ENCODE assay signal across 12 mouse cellular contexts in the genomic region with DNA sequence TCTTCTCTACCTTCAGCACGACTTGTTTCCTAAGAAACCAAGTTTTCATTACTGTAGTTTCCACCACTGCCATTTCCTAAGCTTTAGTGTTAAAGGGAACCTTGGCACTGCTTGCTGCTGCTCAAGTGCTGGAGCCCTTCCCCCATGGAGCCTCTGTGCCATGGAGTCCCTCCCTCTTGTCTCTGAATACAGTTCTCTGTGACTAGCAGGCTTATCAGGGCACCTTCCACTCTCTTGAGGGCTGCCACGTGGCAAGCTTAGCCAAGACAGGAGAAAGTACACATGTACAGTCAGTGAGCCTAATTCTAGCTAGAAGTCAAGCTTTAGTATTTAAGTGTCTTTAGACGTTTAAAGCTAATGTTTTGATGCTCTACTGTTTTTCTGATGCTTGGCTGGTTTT.
DNase-seq lines count a peak whose midpoint lies in the region; ATAC-seq lines count a peak whose summit lies in the region.
"Had no signal": no experiment of that assay in that cellular context is flagged by ENCODE, and none has a peak within 500 bp of the region (broad histone marks: within the 10 kb centered on the region; RNA-seq: fewer than 3 reads in every experiment).

No protein-coding gene starts in this region.

- H3K9ac ChIP-seq in heart, embryonic 11.5 days (ENCODE audit: low read depth, low read length), result no peak overlapping the region
- H3K9ac ChIP-seq in heart, embryonic 14.5 days (ENCODE audit: low read length), result no peak overlapping the region
- no peak overlapping the region for H3K9ac ChIP-seq in liver, embryonic 16.5 days (ENCODE audit: low read depth, low read length)
- H3K9ac ChIP-seq in stomach, embryonic 15.5 days, result no peak overlapping the region
- H3K9ac ChIP-seq: limb, embryonic 13.5 days had no signal

- no peak for ATAC-seq in heart, embryonic 11.5 days (replicated peaks; ENCODE audit: insufficient number of reproducible peaks, low FRiP score, low TSS enrichment)
- ATAC-seq in heart, embryonic 14.5 days (ENCODE audit: insufficient number of reproducible peaks, insufficient read depth, low FRiP score, low read depth), result peak; percentile 88; the same call in 1 of the 2 replicates
- peak; percentile 45; the same call in 1 of the 2 replicates for ATAC-seq in liver, embryonic 16.5 days (ENCODE audit: low read depth)
- ATAC-seq in stomach, embryonic 15.5 days (ENCODE audit: insufficient read depth, low FRiP score, low read depth), result peak; percentile 75
- ATAC-seq in megakaryocyte, adult 5-6 weeks (ENCODE audit: poor library complexity, severe bottlenecking), result no peak
- ATAC-seq: inflammation-experienced regulatory T-cells, adult 6 months; Patski had no signal

- no peaks in the 10 kb centered on the region for H3K9me3 ChIP-seq in heart, embryonic 11.5 days (replicated peaks; ENCODE audit: control insufficient read depth, low read length)
- no peaks in the 10 kb centered on the region for H3K9me3 ChIP-seq in heart, embryonic 14.5 days (ENCODE audit: control insufficient read depth, low read length)
- no peaks in the 10 kb centered on the region for H3K9me3 ChIP-seq in liver, embryonic 16.5 days (replicated peaks; ENCODE audit: control insufficient read depth, low read length)
- H3K9me3 ChIP-seq in stomach, embryonic 15.5 days, result no peaks in the 10 kb centered on the region
- H3K9me3 ChIP-seq: limb, embryonic 13.5 days had no signal

- no peak overlapping the region for H3K4me3 ChIP-seq in heart, embryonic 11.5 days (ENCODE audit: low read depth, low read length)
- no peak overlapping the region for H3K4me3 ChIP-seq in heart, embryonic 14.5 days (ENCODE audit: control insufficient read depth in 1 of 2, insufficient read depth in 1 of 2, low read depth in 1 of 2, low read length in 2 of 2)
- no peak overlapping the region for H3K4me3 ChIP-seq in liver, embryonic 16.5 days (ENCODE audit: low read depth, low read length)
- H3K4me3 ChIP-seq in stomach, embryonic 15.5 days (replicated peaks), result no peak overlapping the region
- H3K4me3 ChIP-seq: layer of hippocampus, adult 2 months; limb, embryonic 13.5 days had no signal

- H3K36me3 ChIP-seq in heart, embryonic 11.5 days (ENCODE audit: control insufficient read depth, insufficient read depth, low read length), result no peaks in the 10 kb centered on the region
- peaks cover 46% of the 10 kb centered on the region for H3K36me3 ChIP-seq in heart, embryonic 14.5 days (ENCODE audit: control insufficient read depth, insufficient read depth, low read length)
- no peaks in the 10 kb centered on the region for H3K36me3 ChIP-seq in liver, embryonic 16.5 days (ENCODE audit: control insufficient read depth, insufficient read depth)
- H3K36me3 ChIP-seq in stomach, embryonic 15.5 days, result peaks cover 3% of the 10 kb centered on the region; the same call in 1 of the 2 replicates

- no peak overlapping the region for H3K4me2 ChIP-seq in heart, embryonic 11.5 days
- H3K4me2 ChIP-seq in heart, embryonic 14.5 days (ENCODE audit: low read length), result no peak overlapping the region
- H3K4me2 ChIP-seq in liver, embryonic 16.5 days (ENCODE audit: low read depth, low read length), result no peak overlapping the region
- H3K4me2 ChIP-seq in stomach, embryonic 15.5 days, result no peak overlapping the region
- H3K4me2 ChIP-seq: limb, embryonic 13.5 days had no signal

- peaks cover 12% of the 10 kb centered on the region for H3K4me1 ChIP-seq in heart, embryonic 11.5 days (ENCODE audit: control insufficient read depth, insufficient read depth, low read length)
- H3K4me1 ChIP-seq in heart, embryonic 14.5 days (ENCODE audit: control insufficient read depth in 2 of 2, insufficient read depth in 2 of 2, low read length in 2 of 2), result peaks cover 9 to 13% of the 10 kb centered on the region in 2 experiments
- H3K4me1 ChIP-seq in liver, embryonic 16.5 days (ENCODE audit: control insufficient read depth, low read depth, low read length), result no peaks in the 10 kb centered on the region
- no peaks in the 10 kb centered on the region for H3K4me1 ChIP-seq in stomach, embryonic 15.5 days
- H3K4me1 ChIP-seq: limb, embryonic 13.5 days had no signal

- no peaks in the 10 kb centered on the region for H3K27me3 ChIP-seq in heart, embryonic 11.5 days (ENCODE audit: control insufficient read depth, insufficient read depth, low read length)
- H3K27me3 ChIP-seq in heart, embryonic 14.5 days (ENCODE audit: control insufficient read depth, insufficient read depth, low read length), result no peaks in the 10 kb centered on the region
- H3K27me3 ChIP-seq in liver, embryonic 16.5 days (ENCODE audit: control insufficient read depth, insufficient read depth, low read depth, low read length), result no peaks in the 10 kb centered on the region
- no peaks in the 10 kb centered on the region for H3K27me3 ChIP-seq in stomach, embryonic 15.5 days (replicated peaks)
- H3K27me3 ChIP-seq: limb, embryonic 13.5 days; Patski had no signal

- DNase-seq in heart, adult 18-20 months, result peak; percentile 60 to 79
- DNase-seq in gastrocnemius, postnatal 10 days, result no peak
- DNase-seq in thymus, postnatal 25 days, result no peak

- 44% methylated on average over 3 of the region's 3 CpGs for whole genome bisulfite sequencing in heart, embryonic 11.5 days (ENCODE audit: insufficient replicate concordance)
- WGBS in heart, embryonic 14.5 days, result 35% methylated on average over 3 of the region's 3 CpGs
- 38% methylated on average over 3 of the region's 3 CpGs for WGBS in liver, embryonic 16.5 days (ENCODE audit: insufficient replicate concordance)
- 72% methylated on average over 3 of the region's 3 CpGs for WGBS in stomach, embryonic 15.5 days

- H3K27ac ChIP-seq in heart, embryonic 11.5 days (ENCODE audit: low read depth, low read length), result no peak overlapping the region
- no peak overlapping the region; a peak in 1 of 4 replicates for H3K27ac ChIP-seq in heart, embryonic 14.5 days (replicated peaks in 1 of 2; ENCODE audit: control insufficient read depth in 1 of 2, insufficient read depth in 1 of 2, low read depth in 2 of 2, low read length in 2 of 2)
- no peak overlapping the region for H3K27ac ChIP-seq in liver, embryonic 16.5 days (ENCODE audit: low read length)
- H3K27ac ChIP-seq in stomach, embryonic 15.5 days, result no peak overlapping the region
- H3K27ac ChIP-seq: layer of hippocampus, adult 2 months; limb, embryonic 13.5 days had no signal

Comparison
In these comparisons a context has a peak if more than half of its experiments do, and no peak if none do; other contexts are left out.
1. ATAC-seq: peak in heart, embryonic 14.5 days (single experiment), liver, embryonic 16.5 days (single experiment) and stomach, embryonic 15.5 days (single experiment); none in heart, embryonic 11.5 days (single experiment) and megakaryocyte, adult 5-6 weeks (single experiment).
2. DNase-seq: peak in heart, adult 18-20 months (2 of 2); none in gastrocnemius, postnatal 10 days (single experiment) and thymus, postnatal 25 days (single experiment).